Mouse (Mus musculus): Measurements from ENCODE around the gene Fkbp11.

DNA sequence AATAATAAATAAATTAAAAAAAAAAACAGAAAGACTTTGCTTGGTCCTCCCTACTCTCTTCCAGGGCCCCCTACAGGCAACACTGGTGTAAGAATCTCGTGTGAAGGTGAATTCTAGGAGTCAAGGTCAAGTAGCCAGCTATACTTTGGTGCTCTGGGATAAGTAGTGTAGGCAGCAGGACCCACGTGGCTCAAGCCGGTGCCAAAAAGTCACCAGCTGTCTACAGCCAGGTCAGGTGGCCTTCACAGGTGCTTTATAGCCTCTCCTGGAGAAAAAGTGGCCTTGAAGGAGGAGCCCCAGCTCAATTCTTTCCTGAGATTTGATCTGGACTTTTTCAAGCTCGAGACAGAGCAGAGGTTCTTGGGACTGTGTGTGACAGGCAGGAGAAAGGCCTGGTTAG is 1.9 kb downstream of the Fkbp11 start:
- TF ChIP-seq ZC3H11A (IDR thresholded peaks at IDR 0.05; ENCODE audit: borderline replicate concordance, low read depth, low read length) = no peak
- no peak for TF ChIP-seq HCFC1 (IDR thresholded peaks at IDR 0.05; ENCODE audit: borderline replicate concordance, insufficient read depth, low read length)
- TF ChIP-seq CHD2 (IDR thresholded peaks at IDR 0.05; ENCODE audit: low read depth, low read length) = no peak
- TF ChIP-seq MAFK (IDR thresholded peaks at IDR 0.05; ENCODE audit: insufficient read depth, low read depth, low read length) = no peak
- no peak for TF ChIP-seq ZNF384 (IDR thresholded peaks at IDR 0.05; ENCODE audit: low read depth, low read length)

Measured in ES-E14 (cell line).